Comparison of ENCODE assay signal across 8 mouse cellular contexts in genomic region chr19:4148491-4148806, GRCm38 (mm10). TPM values are rescaled to one million over a fixed set of nuclear protein-coding genes. Genes with fewer than 3 reads are reported as not detected.
A peak's percentile ranks its signal among the peaks of the same experiment; 100 is the strongest.
DNase-seq lines count a peak whose midpoint lies in the region; ATAC-seq and TF ChIP-seq lines count a peak whose summit lies in the region.

Gene Coro1b (plus strand): TSS chr19:4148619.

- H3K4me1 ChIP-seq in cortical plate, adult 2 months (ENCODE audit: control insufficient read depth, insufficient read depth, low read length), result peaks cover 7% of the 10 kb centered on the region

- TF ChIP-seq POLR2A in cortical plate, adult 2 months (IDR thresholded peaks at IDR 0.05; ENCODE audit: extremely low read depth, insufficient read depth, low read length), result peak; percentile 64; the same call in 1 of the 2 replicates

- DNase-seq in gastrocnemius, postnatal 10 days, result peak; percentile 99
- peak; percentile 95 for DNase-seq in induced T-regulatory cell, adult 2 months (ENCODE audit: low read depth)
- peak; percentile 84 to 95 for DNase-seq in left cerebral cortex, adult 9 months (ENCODE audit: low spot score in 2 of 2)
- peak; percentile 96 for DNase-seq in right cerebral cortex, postnatal 14 days
- DNase-seq in urinary bladder, postnatal 36 days (ENCODE audit: low spot score in 2 of 2), result peak; percentile 98 to 99

- H3K27ac ChIP-seq in cortical plate, adult 2 months (ENCODE audit: insufficient read depth, low read length), result peak within 1 kb of the TSS; percentile 69

- peak; percentile 98 for ATAC-seq in activated CD4-positive, CD25-positive, alpha-beta regulatory T cell, adult 4 months
- ATAC-seq in megakaryocyte progenitor cell, adult 5-6 weeks (replicated peaks; ENCODE audit: poor library complexity), result peak; percentile 91

- TF ChIP-seq CTCF in cortical plate, adult 2 months (IDR thresholded peaks at IDR 0.05; ENCODE audit: extremely low read depth, insufficient read depth, low read length), result no peak

- peak within 1 kb of the TSS; percentile 83 for H3K4me3 ChIP-seq in cortical plate, adult 2 months (ENCODE audit: insufficient read depth, low read length)

RNA-seq across cellular contexts. Expression of gene Coro1b, which starts in this region (rescaled TPM):
- polyA plus RNA-seq in activated CD4-positive, CD25-positive, alpha-beta regulatory T cell, adult 4 months (2017; shearing (Covaris generic)), result 100 to 1,000 TPM; 212 to 255 TPM
- 207 and 236 TPM in 2 replicates for polyA plus RNA-seq in cortical plate, adult 2 months (2012; rRNA removed)
- 10 to 100 TPM; 41.1 to 48.6 TPM for total RNA-seq in gastrocnemius, postnatal 10 days (2021)
- total RNA-seq in megakaryocyte progenitor cell, adult 5-6 weeks (2015), result 138 and 142 TPM in 2 replicates
- 66.4 and 83.5 TPM in 2 replicates for total RNA-seq in megakaryocyte progenitor cell, adult 5-6 weeks (2017)

Comparison
In these comparisons a context has a peak if more than half of its experiments do, and no peak if none do; other contexts are left out.
1. Peak in every context shown above with its lines: DNase-seq, ATAC-seq, H3K4me3 ChIP-seq and H3K27ac ChIP-seq.